Mouse (Mus musculus): ENCODE data around the gene Slc41a3.

Gene Slc41a3

DNA sequence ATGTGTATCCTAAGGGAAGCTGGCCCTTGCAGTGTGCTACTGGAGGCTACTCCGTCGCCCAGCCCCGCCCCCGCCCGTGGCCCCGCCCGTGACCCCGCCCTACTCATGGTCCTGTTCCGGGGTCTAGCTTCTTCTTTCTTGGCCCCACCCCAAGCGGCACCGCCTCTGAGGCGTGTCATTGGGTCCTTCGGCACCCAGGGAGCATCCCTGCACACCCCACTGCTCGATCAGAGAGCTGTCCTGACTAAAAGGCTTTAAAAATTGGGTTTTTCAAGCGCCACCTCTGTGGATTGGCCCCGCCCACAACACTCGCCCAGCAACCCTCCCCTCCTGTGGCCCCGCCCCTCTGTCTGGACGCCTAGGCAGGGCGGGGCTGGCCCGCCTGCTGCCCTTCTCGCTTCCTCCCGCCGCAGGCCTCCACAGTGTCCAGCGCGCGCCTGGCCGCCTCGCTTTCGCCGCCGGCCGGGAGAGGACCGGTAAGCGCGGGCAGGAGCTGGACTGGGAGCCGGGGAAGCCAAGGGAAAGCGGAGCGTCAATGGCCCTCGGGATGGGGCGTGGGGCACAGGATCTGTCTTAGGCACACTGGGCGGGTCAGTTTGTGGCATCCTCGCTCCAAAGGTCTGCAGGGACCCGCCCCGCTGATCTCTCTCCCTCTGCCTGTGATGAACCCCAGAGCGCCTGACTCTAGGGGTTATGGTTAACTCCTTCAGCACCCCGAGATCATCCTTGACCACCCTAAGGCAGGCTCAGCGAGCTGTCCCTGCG is at the start of gene Slc41a3:
Gene Slc41a3, plus strand, starts transcription at position 193 of the 765 bp plus-strand sequence.
- no peak for TF ChIP-seq GATA4 (IDR thresholded peaks at IDR 0.05; ENCODE audit: insufficient replicate concordance, low read length)

DNA sequence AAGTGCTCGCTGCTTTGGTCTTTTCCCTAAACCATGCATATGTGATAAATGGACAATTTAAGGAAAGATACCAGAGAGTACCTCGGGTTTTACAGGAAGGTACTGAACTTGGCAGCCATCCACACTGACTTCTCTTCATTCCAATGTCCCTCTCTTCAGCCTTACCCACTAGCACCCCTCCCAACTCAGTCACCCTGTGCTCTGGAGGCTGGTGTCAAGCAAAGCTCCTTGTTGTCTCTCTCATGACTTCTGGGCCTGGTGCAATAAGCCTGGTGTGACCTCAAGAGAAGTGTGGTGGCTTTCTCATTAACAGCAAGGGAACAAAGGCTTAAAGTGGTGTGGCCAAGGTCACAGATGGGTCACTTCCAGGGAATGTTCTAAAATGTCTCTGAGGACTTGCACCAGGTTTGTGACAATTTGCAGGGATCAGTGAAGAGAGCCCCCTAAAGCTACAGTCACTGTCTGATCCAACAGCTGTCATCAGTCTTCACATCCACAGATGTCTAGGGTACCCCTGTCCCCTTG is 47.9 kb upstream of the Slc41a3 start:
- no peak for TF ChIP-seq GATA4 (IDR thresholded peaks at IDR 0.05; ENCODE audit: insufficient replicate concordance, low read length)

DNA sequence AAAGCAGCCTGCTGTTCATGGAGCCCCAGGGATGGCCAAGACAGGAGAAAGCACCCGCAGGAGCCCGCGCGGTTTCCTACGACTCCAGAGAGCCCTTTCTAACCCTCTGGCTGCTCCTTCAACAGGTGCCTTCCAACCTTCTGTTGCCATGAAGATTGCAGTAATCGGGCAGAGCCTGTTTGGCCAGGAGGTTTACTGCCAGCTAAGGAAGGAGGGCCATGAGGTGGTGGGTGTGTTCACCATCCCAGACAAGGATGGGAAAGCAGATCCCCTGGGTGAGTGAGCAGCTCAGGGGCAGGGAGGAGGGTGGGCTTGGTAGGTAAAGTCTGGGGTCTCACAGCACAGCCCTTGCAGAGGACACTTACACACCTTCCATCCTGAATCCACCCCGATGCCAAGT is 47.4 kb upstream of the Slc41a3 start:
- no peak for TF ChIP-seq GATA4 (IDR thresholded peaks at IDR 0.05; ENCODE audit: insufficient replicate concordance, low read length)

- TF ChIP-seq GATA4 (IDR thresholded peaks at IDR 0.05; ENCODE audit: insufficient replicate concordance, low read length) = no peak
Observed at GRCm38 (mm10) chr6:90557829-90558693, 46.5 kb upstream of the Slc41a3 start.

- no peak for TF ChIP-seq GATA4 (IDR thresholded peaks at IDR 0.05; ENCODE audit: insufficient replicate concordance, low read length)
Observed at GRCm38 (mm10) chr6:90560390-90561058, 44.0 kb upstream of the Slc41a3 start.

GRCm38 (mm10) chr6:90561234-90561781 is 43.2 kb upstream of the Slc41a3 start:
- no peak for TF ChIP-seq GATA4 (IDR thresholded peaks at IDR 0.05; ENCODE audit: insufficient replicate concordance, low read length)

DNA sequence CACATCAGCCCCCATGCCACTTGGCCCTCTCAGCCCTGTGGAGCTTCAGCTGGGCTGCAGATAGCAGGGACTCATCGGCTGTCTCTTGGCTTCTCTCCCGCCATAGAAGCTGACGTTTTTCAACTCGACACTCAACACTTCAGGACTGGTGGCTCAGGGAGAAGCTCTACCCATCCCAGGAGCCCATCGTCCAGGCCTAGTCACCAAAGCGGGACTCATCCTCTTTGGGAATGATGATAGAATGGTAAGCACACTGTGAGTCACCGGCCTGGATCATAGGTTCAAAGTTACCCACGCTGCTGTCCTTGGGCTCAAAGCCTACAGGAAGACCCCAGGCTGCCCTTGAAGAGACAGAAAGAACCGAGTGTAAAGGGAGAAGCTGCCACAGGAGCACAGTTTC is 40.3 kb upstream of the Slc41a3 start:
- no peak for TF ChIP-seq GATA4 (IDR thresholded peaks at IDR 0.05; ENCODE audit: insufficient replicate concordance, low read length)

DNA sequence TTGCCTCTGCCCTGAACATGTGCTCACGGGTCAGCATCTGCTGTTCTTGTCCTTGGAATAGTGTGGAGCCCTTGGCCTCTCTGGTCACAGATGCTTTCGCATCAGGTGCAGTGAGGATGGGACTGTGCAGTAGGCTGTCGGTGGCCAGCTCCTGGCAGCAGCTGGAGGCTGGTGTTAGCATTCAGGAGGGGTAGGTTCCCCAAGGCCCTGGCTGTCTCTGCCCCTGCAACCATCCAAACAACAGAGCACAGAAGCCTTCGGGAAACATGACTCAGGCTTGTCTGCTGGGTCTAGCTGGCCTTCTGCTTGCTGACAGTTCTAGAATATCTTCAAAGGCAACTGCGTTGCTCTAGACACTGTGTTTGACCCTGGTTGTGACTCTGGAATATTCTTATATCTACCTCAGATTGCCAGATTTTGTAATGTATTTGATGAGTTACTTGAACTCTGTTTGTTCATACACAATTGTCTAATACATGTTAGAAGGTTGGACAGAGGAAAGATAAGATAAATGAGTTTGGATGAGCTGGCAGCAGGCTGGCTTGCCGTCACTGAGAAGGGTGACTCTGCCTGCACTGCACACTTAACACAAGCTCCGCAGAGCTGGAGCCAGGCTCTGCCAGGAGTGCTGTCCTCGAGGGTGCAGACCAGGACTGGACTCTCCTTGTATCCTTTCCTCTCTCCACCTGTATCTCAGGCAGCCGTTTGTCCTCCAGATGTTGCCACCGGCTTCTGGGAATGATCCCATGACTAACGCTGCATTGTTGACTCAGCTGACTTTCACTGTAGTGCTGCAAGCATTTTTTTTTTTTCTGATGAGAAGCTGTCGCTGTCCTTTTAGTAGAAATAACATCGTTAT is 38.9 kb upstream of the Slc41a3 start:
- no peak for TF ChIP-seq GATA4 (IDR thresholded peaks at IDR 0.05; ENCODE audit: insufficient replicate concordance, low read length)

GRCm38 (mm10) chr6:90567486-90567885 is 37.0 kb upstream of the Slc41a3 start:
- no peak for TF ChIP-seq GATA4 (IDR thresholded peaks at IDR 0.05; ENCODE audit: insufficient replicate concordance, low read length)

GRCm38 (mm10) chr6:90567928-90568327 is 36.6 kb upstream of the Slc41a3 start:
- no peak for TF ChIP-seq GATA4 (IDR thresholded peaks at IDR 0.05; ENCODE audit: insufficient replicate concordance, low read length)

DNA sequence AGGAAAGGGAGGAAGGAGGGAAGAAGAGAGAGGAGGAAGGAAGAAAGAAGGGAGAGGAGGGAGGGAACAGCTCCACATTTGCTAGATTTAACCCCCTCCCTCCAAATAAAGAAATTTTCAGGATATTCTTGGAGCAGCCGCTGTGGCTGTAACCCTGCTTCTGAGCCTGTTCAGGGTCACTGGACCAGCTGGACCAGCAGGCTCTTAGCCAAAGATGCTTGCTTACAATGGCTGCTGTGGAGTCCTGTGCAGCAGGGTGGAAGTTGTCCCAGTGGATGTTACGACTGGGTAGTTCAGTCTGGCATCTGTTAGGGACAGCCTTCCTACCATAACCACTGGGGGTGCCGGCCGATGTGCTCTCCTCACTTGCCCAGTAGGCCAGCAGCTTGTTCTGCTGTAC is 35.8 kb upstream of the Slc41a3 start:
- no peak for TF ChIP-seq GATA4 (IDR thresholded peaks at IDR 0.05; ENCODE audit: insufficient replicate concordance, low read length)

- no peak for TF ChIP-seq GATA4 (IDR thresholded peaks at IDR 0.05; ENCODE audit: insufficient replicate concordance, low read length)
Observed at GRCm38 (mm10) chr6:90569736-90570383, 34.7 kb upstream of the Slc41a3 start.

GRCm38 (mm10) chr6:90570392-90570791 is 34.1 kb upstream of the Slc41a3 start:
- TF ChIP-seq GATA4 (IDR thresholded peaks at IDR 0.05; ENCODE audit: insufficient replicate concordance, low read length) = no peak

GRCm38 (mm10) chr6:90575261-90575715 is 29.2 kb upstream of the Slc41a3 start:
- TF ChIP-seq GATA4 (IDR thresholded peaks at IDR 0.05; ENCODE audit: insufficient replicate concordance, low read length) = no peak
